Mouse (Mus musculus): ENCODE measurements around the gene Abhd11.
"Not testable (repeated sequence)": the region's sequence is repeated elsewhere in the genome, so short reads cannot be mapped to it uniquely, and the experiment has no call there.

Abhd11 gene

DNA sequence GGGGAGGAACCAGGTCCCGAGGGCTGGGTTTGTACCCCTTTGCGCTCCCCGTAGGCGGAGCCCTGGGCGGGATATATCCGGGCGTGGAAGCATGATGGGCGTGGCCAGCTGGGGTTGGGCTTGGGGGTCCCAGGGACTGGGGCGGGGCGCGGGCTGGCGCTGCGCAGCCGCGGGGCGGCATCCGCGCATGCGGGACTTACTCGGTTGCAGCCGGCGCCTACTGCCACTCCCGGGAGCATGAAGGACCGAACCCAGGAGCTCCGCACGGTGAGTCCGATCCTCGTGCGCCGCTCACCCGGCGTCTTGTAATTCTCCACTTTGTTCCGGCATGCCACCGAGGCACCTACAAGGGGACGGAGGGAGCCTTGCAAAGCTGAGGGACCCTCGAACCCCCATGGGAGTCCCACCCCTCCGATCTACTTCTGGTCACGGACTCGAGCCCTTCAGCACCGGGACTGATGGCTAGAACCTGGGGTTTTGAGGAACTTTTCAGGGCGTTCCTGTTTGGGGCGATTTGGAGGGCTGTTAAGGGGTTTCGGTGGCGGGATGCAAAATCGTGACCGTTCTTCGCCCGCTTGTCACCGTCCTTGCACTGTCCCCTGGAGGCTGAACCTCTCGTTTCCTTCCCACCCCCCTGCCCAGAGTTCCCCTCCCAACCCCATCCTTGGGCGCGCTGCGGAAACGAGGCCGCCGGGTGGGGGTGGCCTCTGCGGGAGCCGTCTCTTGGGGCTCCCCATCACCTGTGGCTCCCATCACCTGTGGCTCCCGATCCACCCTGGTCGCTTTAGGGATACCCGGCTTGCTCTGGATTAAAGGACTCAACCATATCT, 14.6 kb downstream of the Abhd11 start, which contains the start of gene Stx1a:
Gene Stx1a (plus strand): TSS at position 139 of the 830 bp plus-strand sequence.
- DNase-seq (ENCODE audit: low read depth): peak; percentile 87

GRCm38 (mm10) chr5:135024665-135025224, 15.8 kb downstream of the Abhd11 start:
- no peak for DNase-seq (ENCODE audit: low read depth)

DNA sequence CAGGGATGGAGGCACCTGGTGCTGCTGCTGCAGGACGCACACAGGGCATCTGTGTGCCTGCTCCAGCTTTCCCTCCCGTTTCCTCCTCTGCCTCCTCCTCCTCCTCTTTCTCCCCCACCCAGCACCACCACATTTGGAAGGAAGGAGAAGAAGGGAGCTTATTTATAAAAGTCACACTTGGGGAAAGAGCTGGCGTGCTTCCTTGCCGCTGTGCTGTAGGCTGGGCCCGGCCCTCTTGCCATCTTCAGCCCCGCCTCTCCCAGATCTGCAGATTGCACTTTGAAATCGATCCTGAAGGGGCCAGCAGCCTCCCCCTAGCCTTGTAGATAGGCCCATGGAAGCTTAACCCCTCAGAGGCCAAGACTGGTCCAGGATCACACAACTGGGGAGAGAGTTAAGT, 16.9 kb downstream of the Abhd11 start:
- DNase-seq (ENCODE audit: low read depth): no peak

DNA sequence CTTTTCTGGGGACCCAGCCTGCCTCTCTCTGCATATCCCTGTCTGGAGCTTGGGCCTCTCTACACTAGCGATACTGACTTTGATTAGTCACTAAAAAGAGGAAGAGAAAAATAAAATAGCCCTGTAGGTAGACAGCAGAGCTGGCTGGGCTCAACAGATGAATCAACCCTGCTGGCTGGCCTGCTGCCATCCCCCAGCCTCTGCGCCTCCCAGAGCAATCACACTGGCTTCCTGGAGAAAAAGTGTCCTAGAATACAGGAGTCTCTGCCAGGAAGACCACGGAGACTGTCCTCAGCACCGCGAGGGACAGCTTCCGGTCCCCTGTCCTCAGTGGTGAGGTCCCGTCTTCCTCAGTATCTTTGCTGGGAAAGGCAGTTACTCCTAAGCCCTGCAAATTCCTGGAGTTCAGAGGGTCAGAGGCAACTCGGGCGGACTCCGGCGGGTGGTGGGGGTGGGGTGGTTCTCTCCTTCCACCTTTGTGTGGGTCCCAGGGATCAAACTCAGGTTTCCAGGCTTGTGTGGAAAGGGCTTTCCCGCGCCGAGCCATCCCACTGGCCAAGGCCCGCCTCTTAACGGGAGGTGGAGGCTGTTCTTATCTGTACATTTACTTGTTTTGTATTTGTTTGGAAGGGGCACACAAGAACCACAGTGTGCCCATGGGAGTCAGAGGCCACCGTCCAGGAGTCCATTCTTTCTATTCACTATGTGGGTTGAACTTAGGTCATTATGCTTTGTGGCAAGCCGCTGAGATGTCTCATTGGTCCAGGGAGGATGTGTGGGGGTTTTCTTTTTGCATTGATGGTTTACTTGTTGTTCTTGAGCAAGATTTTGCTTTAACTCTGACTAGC, 20.3 kb downstream of the Abhd11 start:
- DNase-seq (ENCODE audit: low read depth): no peak

DNA sequence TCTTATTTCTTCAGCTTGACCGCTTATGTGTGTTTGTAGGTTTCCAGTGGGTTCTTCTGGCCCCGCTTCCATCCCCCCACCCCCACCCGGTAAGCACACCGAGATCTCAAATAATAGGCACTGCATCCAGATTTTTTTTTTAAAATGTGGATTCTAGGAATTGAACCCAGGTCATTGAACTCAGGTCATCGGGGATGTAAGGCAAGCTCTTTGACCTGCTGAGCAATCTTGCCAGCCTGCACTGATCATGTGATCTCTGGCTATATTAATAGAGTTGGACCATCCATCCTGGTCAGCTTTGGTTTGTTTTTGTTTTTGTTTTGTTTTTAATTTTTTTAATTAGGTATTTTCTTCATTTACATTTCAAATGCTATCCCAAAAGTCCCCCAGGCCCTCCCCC, 23.6 kb downstream of the Abhd11 start:
- no peak for DNase-seq (ENCODE audit: low read depth)

DNA sequence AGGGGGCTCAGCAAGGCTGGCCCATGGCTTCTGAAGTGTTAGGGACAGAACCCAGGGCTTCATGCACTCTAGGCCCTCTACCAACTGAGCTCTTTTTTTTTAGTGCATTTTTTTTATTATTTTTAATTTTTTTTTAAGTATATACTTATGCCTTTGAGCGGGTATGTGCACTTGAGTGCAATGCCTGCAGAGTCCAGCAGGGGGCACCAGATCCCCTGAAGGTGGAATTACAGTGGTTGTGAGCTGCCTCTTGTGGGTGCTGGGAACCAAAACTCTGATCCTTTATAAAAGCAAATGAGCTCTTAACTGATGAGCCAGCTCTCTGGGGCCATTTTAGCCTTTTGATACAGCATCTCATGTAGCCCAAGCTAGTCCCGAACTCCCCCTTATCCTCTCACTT, 25.6 kb downstream of the Abhd11 start:
- DNase-seq (ENCODE audit: low read depth): no peak

DNA sequence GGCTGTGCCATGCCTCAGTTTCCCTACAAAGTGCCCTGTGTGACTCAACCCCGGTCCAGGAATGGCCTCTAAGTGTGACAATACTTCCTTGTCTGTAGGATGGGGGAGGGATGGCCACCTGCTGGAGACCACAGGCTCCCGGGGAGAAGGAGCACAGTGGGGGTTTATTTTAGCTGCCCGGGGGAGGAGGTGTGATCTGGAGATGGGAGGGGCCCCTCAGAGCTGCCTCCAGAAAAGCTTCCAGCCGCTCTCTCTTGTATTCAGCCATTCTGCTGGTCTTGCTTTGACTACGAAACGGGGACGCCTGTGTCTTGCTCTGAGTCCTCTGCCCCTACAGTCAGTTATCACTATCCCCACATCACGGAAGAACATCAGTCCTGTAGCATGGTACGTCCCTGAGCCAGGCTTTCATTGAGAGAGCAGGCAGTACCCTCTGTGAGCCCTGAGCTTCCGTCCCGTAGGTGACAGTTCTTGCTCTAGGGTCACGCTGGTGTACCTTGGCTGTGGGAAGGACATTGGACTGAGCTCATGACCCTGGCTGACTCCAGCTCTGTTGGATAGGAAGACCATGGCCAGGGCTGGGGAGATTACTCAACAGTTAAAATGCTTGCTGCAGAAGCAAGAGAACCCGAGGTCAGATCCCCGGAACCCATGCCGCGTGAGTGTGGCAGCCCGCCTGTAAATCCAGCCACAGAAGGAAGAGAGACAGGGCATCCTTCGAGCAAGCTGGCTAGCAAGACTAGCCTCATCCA, 26.8 kb downstream of the Abhd11 start:
- DNase-seq (ENCODE audit: low read depth): no peak

DNA sequence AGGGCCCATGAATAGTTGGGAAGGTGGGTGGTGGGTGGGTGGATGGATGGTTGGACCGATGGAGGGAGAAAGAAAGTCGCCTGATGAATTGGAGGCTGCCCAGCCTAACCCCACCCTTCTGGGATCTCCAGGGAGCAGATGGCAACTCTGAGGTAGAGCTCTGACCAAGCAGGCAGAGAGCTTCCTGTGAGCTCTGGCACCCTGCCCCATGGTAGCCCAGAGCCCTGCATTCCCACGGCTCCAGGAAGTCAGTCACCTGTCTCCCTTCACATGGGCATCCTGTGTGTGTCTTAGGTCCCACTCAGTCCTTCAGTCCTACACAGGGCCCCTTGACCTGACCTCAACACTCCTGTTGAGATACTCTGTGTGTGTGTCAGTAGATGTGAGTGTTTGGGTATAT, 29.0 kb downstream of the Abhd11 start:
- DNase-seq (ENCODE audit: low read depth): no peak

DNA sequence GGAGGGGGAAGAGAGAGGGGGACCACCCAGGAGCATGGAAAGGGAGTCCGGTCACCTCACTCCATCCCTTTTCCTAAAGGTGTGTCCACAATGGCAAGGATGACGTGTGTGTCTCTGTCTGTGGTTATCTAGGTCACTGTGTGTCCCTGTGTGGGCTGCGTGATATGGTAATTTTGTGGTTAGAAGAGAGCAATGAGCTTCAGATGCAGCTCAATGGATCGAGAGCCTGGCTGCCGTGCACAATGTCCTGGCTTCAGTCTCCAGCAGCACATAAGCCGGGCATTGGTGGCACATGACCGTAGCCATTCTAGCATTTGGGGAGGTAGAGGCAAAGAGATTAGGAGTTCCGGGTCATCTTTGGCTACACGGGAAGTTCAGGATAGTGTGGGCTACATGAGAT, 30.6 kb downstream of the Abhd11 start:
- no peak for DNase-seq (ENCODE audit: low read depth)

DNA sequence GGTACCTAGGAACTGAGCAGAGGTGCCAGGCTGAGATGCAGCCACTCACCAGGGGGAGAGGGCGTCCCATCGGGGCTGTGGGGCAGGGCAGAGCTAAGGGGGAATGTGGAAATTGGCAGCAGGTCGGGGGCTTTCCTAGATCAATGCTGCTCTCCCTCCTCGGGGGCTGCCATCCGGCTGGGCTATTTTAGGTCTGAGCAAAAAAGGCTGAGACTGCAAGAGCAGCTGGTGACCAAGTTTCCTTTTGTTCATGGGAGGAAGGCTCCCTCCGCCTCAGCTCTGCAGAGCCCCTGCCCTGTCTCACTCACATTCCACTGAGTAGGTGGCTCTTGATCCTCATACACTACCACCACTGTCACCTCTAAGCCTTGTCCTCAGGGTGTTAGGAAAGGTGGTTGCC, 31.1 kb downstream of the Abhd11 start:
- DNase-seq (ENCODE audit: low read depth): no peak

DNA sequence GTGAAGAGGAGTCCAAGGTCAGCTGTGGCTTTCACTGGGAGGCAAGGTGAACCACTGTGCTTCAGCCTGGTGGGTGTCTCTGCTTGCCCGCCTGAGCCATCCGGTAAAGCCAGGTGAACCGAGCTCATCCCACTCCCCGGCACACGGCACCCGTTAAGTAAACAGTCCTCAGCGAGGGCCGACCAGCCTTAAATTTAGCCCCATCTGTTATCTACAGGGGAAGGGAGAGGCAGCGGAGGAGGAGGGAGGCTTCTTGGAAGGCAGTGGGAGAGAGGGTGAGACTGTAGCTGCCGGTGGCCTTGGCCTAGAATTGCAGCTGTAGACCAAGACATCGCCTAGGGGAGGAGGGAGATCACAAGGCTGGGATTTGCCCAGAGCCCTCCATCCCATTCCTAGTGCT, 31.8 kb downstream of the Abhd11 start:
- DNase-seq (ENCODE audit: low read depth): no peak

- DNase-seq (ENCODE audit: low read depth): no peak
Observed at GRCm38 (mm10) chr5:135042105-135042788, 33.3 kb downstream of the Abhd11 start.

DNA sequence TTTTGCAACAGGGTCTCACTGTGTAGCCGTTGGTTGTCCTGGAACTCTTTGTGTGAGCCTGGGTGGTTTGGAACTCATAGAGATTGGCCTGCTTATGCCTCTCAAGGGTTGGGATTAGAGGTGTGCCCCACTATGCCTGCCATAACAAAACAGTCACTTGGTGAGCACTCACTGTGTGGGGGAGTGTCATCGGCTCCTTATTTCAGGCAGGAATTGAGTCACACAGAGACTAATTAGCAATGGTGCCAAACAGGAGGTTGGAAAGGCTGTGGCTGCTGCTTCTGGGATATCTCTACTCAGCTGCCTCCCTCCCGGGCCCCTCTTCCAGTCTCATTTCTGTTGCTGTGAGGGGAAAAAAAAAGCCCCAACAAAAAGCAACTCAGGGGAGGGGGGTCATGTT, 35.6 kb downstream of the Abhd11 start:
- no peak for DNase-seq (ENCODE audit: low read depth)

DNA sequence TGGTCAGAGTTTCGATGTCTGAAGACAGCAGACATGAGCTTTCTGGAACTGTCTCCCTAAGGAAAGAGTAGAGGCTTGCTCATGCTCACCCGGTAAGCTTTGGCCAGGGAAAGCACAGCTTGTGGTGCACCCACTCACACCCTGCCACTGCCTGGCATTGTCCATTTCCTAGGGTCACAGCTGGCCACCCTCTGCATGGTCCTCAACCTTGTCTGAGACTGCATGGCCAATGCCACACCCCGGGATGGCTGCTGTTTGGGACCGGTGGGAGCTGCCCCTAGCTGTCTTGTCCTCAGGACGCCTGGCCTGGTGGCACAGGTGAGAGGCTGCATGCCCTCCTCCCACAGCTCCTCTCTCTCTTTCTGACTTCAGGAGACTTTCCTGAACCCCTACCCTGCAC, 39.6 kb downstream of the Abhd11 start:
- DNase-seq (ENCODE audit: low read depth): no peak

GRCm38 (mm10) chr5:135049268-135049667, 40.3 kb downstream of the Abhd11 start:
- DNase-seq (ENCODE audit: low read depth): not testable (repeated sequence)

DNA sequence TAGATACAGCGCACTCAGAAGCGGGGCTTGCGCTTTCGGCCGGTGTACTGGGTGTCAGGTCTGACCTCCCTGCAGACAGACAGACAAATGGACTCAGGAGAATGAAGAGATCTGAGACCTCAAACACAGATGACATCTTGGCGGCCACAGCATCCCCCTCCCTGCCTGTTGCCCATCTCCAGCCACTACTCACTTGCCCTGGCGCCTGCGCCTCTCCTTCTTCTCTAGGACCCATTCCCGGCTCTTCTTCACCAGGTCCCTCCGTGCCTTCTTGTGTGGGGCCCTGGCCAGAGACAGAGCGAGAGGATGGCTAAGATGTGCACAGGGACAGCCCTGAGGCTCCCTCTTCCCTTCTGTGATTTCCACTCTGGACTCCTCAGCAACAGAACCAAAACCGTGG, 44.4 kb downstream of the Abhd11 start:
- no peak for DNase-seq (ENCODE audit: low read depth)
